Mouse (Mus musculus) liver, postnatal 0 days (tissue): ENCODE measurements around the gene Neurl1b.

Experiments
- CTCF ChIP-seq: sonication (generic); IDR thresholded peaks from 2 replicates; pipeline ENCODE4 v1.5.1; 2016; ENCODE audit warnings: antibody characterized with exemption, low read depth
- EP300 ChIP-seq: IDR thresholded peaks from 2 replicates; pipeline ENCODE4 v1.6.1; 2016; ENCODE audit warnings: antibody characterized with exemption, low read depth, mild to moderate bottlenecking

- TF ChIP-seq CTCF (no peak), EP300 (no peak)
These were observed 26.4 kb downstream of the Neurl1b start for GRCm38 (mm10) chr17:26441024-26441423.
